Comparison of ENCODE assay signal across 8 mouse cellular contexts in genomic region chr17:94834446-94835117, GRCm38 (mm10).
A peak's percentile ranks its signal among the peaks of the same experiment; 100 is the strongest.
DNase-seq lines count a peak whose midpoint lies in the region; ATAC-seq lines count a peak whose summit lies in the region.

No protein-coding gene starts in this region.

- H3K36me3 ChIP-seq in heart, embryonic 13.5 days, result peaks cover 20% of the 10 kb centered on the region
- H3K36me3 ChIP-seq in liver, embryonic 12.5 days, result peaks cover 10% of the 10 kb centered on the region; the same call in 1 of the 2 replicates
- H3K36me3 ChIP-seq in stomach, embryonic 15.5 days, result no peaks in the 10 kb centered on the region

- 0 out of 2 replicates have a peak, but pooled peaks cover 6% of the 10 kb centered on the region for H3K9me3 ChIP-seq in heart, embryonic 13.5 days
- H3K9me3 ChIP-seq in liver, embryonic 12.5 days (replicated peaks), result no peaks in the 10 kb centered on the region
- no peaks in the 10 kb centered on the region for H3K9me3 ChIP-seq in stomach, embryonic 15.5 days

- H3K27ac ChIP-seq in brown adipose tissue, adult 24 weeks (replicated peaks; ENCODE audit: low read depth, low read length), result peak overlapping the region; percentile 70
- H3K27ac ChIP-seq in heart, embryonic 13.5 days (replicated peaks), result peak overlapping the region; percentile 90
- peak overlapping the region; percentile 76 for H3K27ac ChIP-seq in liver, embryonic 12.5 days
- peak overlapping the region; percentile 87 for H3K27ac ChIP-seq in stomach, embryonic 15.5 days

- peak; percentile 78 for ATAC-seq in heart, embryonic 13.5 days (ENCODE audit: extremely low read depth, insufficient number of reproducible peaks, low FRiP score, low TSS enrichment)
- peak; percentile 96 for ATAC-seq in liver, embryonic 12.5 days
- peak; percentile 97 for ATAC-seq in stomach, embryonic 15.5 days (ENCODE audit: insufficient read depth, low FRiP score, low read depth)

- peak overlapping the region; percentile 80 for H3K4me3 ChIP-seq in brown adipose tissue, adult 24 weeks (ENCODE audit: insufficient read depth, low read depth, low read length)
- peak overlapping the region; percentile 81 for H3K4me3 ChIP-seq in heart, embryonic 13.5 days
- H3K4me3 ChIP-seq in liver, embryonic 12.5 days, result peak overlapping the region; percentile 67
- peak overlapping the region; percentile 70 for H3K4me3 ChIP-seq in stomach, embryonic 15.5 days (replicated peaks)

- H3K4me2 ChIP-seq in heart, embryonic 13.5 days, result peak overlapping the region; percentile 87
- H3K4me2 ChIP-seq in liver, embryonic 12.5 days, result peak overlapping the region; percentile 79
- peak overlapping the region; percentile 73 for H3K4me2 ChIP-seq in stomach, embryonic 15.5 days

- H3K9ac ChIP-seq in heart, embryonic 13.5 days, result peak overlapping the region; percentile 83
- H3K9ac ChIP-seq in liver, embryonic 12.5 days, result peak overlapping the region; percentile 74
- peak overlapping the region; percentile 44 for H3K9ac ChIP-seq in stomach, embryonic 15.5 days

- peak; percentile 79 for DNase-seq in CD4-positive, CD25-positive, alpha-beta regulatory T cell, adult 2 months (ENCODE audit: low read depth, low spot score)
- peak; percentile 16 for DNase-seq in fat pad, adult 2 months (ENCODE audit: extremely low read depth, low read depth, low spot score)
- peak; percentile 86 for DNase-seq in kidney, postnatal 10 days
- peak; percentile 62 to 68 for DNase-seq in natural killer cell, adult 2 months (ENCODE audit: low spot score in 2 of 2)

- H3K4me1 ChIP-seq in brown adipose tissue, adult 24 weeks (ENCODE audit: control insufficient read depth, insufficient read depth, insufficient read length, low read length), result no peaks in the 10 kb centered on the region; the same call in 1 of the 2 replicates
- peaks cover 11% of the 10 kb centered on the region for H3K4me1 ChIP-seq in heart, embryonic 13.5 days
- peaks cover 13% of the 10 kb centered on the region for H3K4me1 ChIP-seq in liver, embryonic 12.5 days
- H3K4me1 ChIP-seq in stomach, embryonic 15.5 days, result no peaks in the 10 kb centered on the region

- no peaks in the 10 kb centered on the region for H3K27me3 ChIP-seq in heart, embryonic 13.5 days (replicated peaks)
- no peaks in the 10 kb centered on the region for H3K27me3 ChIP-seq in liver, embryonic 12.5 days (replicated peaks)
- no peaks in the 10 kb centered on the region for H3K27me3 ChIP-seq in stomach, embryonic 15.5 days (replicated peaks)

- WGBS in heart, embryonic 13.5 days, result 2% methylated on average over 20 of the region's 20 CpGs
- under 1% methylated on average over 20 of the region's 20 CpGs for WGBS in liver, embryonic 12.5 days (ENCODE audit: insufficient replicate concordance)
- WGBS in stomach, embryonic 15.5 days, result 1% methylated on average over 20 of the region's 20 CpGs

Comparison
In these comparisons a context has a peak if more than half of its experiments do, and no peak if none do; other contexts are left out.
1. Peak in every context shown above with its lines: DNase-seq, ATAC-seq, H3K4me3 ChIP-seq and H3K27ac ChIP-seq.
2. DNase-seq: peak in every context shown above with its lines; median percentile 86 in kidney, postnatal 10 days; 79 in CD4-positive, CD25-positive, alpha-beta regulatory T cell, adult 2 months; 65 in natural killer cell, adult 2 months; 16 in fat pad, adult 2 months.